Mouse (Mus musculus): ENCODE measurements around the gene Pccb. TPM values are rescaled to one million over a fixed set of nuclear protein-coding genes. Genes with fewer than 3 reads are reported as not detected.

The Pccb gene
- 62.0 and 65.0 TPM in 2 replicates for polyA plus RNA-seq (2012; rRNA removed; ENCODE audit: low replicate concordance)

GRCm38 (mm10) chr9:101034448-101035098, at the start of gene Pccb:
TSS of gene Pccb (minus strand) at chr9:101034898.

GRCm38 (mm10) chr9:101073987-101074331, 39.3 kb upstream of the Pccb start, which contains the start of gene Msl2:
TSS of gene Msl2 (plus strand) at chr9:101074101.

Other genes starting within 250 kb of the Pccb start
- 17.4 and 19.7 TPM in 2 replicates for gene Msl2, start 39.2 kb upstream of the Pccb start, polyA plus RNA-seq (2012; rRNA removed; ENCODE audit: low replicate concordance)
- gene Ppp2r3a, start 216.9 kb upstream of the Pccb start, polyA plus RNA-seq (2012; rRNA removed; ENCODE audit: low replicate concordance), result 0.17 and 0.56 TPM in 2 replicates

Measured in duodenum, adult 2 months (tissue).